Mouse (Mus musculus) stomach, postnatal 0 days (tissue): ENCODE results near the gene Exosc2. TPM values are rescaled to one million over a fixed set of nuclear protein-coding genes. Genes with fewer than 3 reads are reported as not detected.

Source experiments
- ATAC-seq: fragments of 200-750 bp; cut with Nextera tagmentation; 2 replicates; pipeline ENCODE4 v1.8.0; 2017; ENCODE audit not compliant: low FRiP score, low TSS enrichment
- DNase-seq: peaks from one replicate; pipeline ENCODE4 v3.0.0-alpha.2; 2016; ENCODE audit warnings: low spot score
- H3K27ac ChIP-seq: fragments of 300-500 bp; sonication (generic); replicated peaks from 2 replicates; pipeline ENCODE4 v1.5.1; 2014; ENCODE audit warnings: mild to moderate bottlenecking, control low read depth
- H3K27me3 ChIP-seq: fragments of 300-500 bp; sonication (generic); 2 replicates; pipeline ENCODE4 v1.6.1; 2014; ENCODE audit warnings: low read length; ENCODE audit not compliant: control insufficient read depth, insufficient read depth
- H3K36me3 ChIP-seq: fragments of 300-500 bp; sonication (generic); 2 replicates; pipeline ENCODE4 v1.6.1; 2014; ENCODE audit warnings: low read length, mixed read lengths; ENCODE audit not compliant: control insufficient read depth, insufficient read depth
- H3K4me1 ChIP-seq: fragments of 300-500 bp; sonication (generic); replicated peaks from 2 replicates; pipeline ENCODE4 v1.6.1; 2014; ENCODE audit warnings: antibody characterized with exemption; ENCODE audit not compliant: control insufficient read depth, insufficient read depth
- H3K4me2 ChIP-seq: fragments of 300-500 bp; sonication (generic); replicated peaks from 2 replicates; pipeline ENCODE4 v1.6.1; 2014; ENCODE audit warnings: low read depth, mild to moderate bottlenecking, control low read depth, moderate library complexity
- H3K4me3 ChIP-seq: fragments of 300-500 bp; sonication (generic); 2 replicates; pipeline ENCODE4 v1.5.1; 2014; ENCODE audit warnings: low read depth, low read length, control low read depth
- H3K9ac ChIP-seq: fragments of 300-500 bp; sonication (generic); 2 replicates; pipeline ENCODE4 v1.6.1; 2014; ENCODE audit warnings: mild to moderate bottlenecking, low read length, control low read depth, mixed read lengths
- H3K9me3 ChIP-seq: fragments of 300-500 bp; sonication (generic); 2 replicates; pipeline ENCODE4 v1.6.1; 2016; ENCODE audit warnings: low read length; ENCODE audit not compliant: control insufficient read depth
- CTCF ChIP-seq: IDR thresholded peaks from 2 replicates; pipeline ENCODE4 v1.5.1; 2016; ENCODE audit warnings: antibody characterized with exemption, low read depth, mild to moderate bottlenecking, moderate library complexity
- EP300 ChIP-seq: optimal IDR thresholded peaks from 2 replicates; pipeline ENCODE3; 2016; ENCODE audit warnings: antibody characterized with exemption
- WGBS: fragments of 180-500 bp; shearing (Covaris S2); extraction: QIAGEN DNeasy Blood & Tissue Kit; methylation state at CpG from one replicate; pipeline ENCODE4 v1.1.7; 2014; 5-methylcytosine and 5-hydroxymethylcytosine counted together
- polyA plus RNA-seq: library from polyadenylated mRNA; unstranded; fragments of >200 nt; fragmentation: Nextera tagmentation; extraction: Ambion mirVana; gene quantifications from 2 replicates; pipeline ENCODE4 v1.2.1, GENCODE M21; 2015

Exosc2 gene
- polyA plus RNA-seq, 1 experiment from 2014 or later, result 22.2 TPM

DNA sequence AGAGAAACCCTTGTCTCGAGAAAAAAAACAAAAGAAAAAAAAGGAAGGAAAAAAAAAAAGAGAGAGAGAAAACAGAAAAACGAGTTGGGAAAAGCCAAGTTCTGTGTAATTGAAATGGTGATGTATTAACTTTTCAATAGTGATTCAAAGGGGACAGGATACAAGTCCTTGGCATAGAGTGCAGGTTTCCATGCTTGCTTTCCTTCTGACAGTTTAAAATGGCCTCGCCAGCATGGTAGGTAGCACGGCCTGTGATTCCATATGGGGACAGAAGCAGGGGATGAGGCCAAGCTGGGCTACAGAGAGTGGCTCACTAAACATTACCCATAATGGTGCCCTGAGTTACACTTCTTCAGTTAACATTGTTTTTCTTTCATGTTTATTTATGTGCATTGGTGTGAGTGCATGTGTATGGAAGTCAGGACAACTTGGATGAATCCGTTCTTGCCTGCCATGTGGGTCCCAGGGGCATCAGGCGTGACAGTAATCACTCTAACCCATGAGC, 11.3 kb downstream of the Exosc2 start:
- ATAC-seq (no peak), DNase-seq (no peak)
- H3K27me3 ChIP-seq, result no peaks in the 10 kb centered on the region
- no peak overlapping the region for H3K4me2 ChIP-seq
- 85% methylated on average over 6 of the region's 6 CpGs for WGBS
- H3K4me3 ChIP-seq, result no peak overlapping the region
- H3K9ac ChIP-seq, result no peak overlapping the region
- no peaks in the 10 kb centered on the region for H3K4me1 ChIP-seq
- H3K27ac ChIP-seq, result no peak overlapping the region
- TF ChIP-seq CTCF, result no peak
- TF ChIP-seq EP300, result no peak
- no peaks in the 10 kb centered on the region for H3K9me3 ChIP-seq
- H3K36me3 ChIP-seq, result peaks cover 9% of the 10 kb centered on the region; the same call in 1 of the 2 replicates

DNA sequence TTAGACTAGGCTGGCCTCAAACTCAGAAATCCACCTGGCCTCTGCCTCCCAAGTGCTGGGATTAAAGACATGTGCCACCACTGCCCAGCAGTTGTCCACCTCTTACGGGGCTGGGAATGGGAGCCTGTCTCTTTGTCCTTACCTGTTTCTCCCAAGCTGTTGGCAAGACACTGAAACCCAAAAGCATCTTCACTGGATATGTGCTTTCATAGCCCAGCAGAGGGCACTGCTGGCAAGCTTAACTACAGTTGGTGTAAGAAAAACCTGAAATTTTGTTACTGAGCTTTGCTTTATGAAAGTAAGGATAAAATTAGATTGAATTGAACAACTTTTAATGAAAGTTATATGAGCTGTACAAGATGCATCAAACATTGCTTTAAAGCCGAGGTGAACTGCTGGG, 13.2 kb downstream of the Exosc2 start:
- WGBS, result 26% methylated on average over 2 of the region's 2 CpGs
- TF ChIP-seq CTCF (peak; percentile 90), EP300 (no peak)
- ATAC-seq (no peak), DNase-seq (peak; percentile 62)
- H3K9me3 ChIP-seq, result no peaks in the 10 kb centered on the region
- no peak overlapping the region for H3K4me3 ChIP-seq
- H3K9ac ChIP-seq, result no peak overlapping the region
- no peaks in the 10 kb centered on the region for H3K4me1 ChIP-seq
- H3K4me2 ChIP-seq, result no peak overlapping the region
- no peaks in the 10 kb centered on the region for H3K27me3 ChIP-seq
- H3K36me3 ChIP-seq, result peaks cover 7% of the 10 kb centered on the region; the same call in 1 of the 2 replicates
- H3K27ac ChIP-seq, result no peak overlapping the region

DNA sequence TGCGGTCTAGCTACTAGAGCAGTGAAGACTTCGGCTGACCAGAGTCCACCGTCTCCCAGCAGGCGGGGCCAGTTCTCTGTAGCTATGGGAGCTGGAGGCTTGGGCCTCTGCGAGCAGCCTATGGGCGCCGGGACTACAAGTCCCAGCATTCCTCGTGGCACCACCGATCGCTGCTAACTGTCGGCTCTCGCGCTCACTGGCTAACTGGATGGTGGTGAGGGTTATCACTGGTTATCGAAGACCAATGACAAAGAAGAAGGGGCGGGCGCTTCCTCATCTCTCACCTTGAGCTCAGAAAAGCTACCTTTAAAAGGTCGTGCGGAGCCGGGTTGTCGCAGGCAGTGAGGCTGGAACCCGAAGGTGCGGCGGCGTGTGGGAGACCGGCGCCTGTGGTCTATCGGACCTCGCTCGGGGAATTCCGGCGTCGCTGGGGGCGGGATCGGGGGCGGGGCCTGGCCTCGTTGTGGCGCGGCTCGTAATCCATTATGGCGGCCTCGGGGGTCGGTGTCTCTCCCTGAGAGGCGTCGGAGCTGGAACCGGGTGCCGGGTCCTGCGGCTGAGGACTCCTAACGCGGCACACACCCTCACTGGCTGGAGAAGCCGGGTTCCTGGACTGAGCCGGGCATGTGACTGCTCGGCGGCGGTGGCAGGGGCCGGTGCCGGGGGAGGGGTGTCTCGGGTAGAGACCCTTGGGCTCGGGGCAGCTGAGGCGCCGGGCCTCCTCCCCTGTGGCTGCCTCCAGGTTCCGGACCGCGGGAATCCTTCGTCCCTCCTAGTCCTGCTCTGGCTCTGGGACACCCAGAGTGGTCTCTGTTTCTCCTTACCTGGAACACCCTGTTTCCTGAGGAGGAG, 17.8 kb downstream of the Exosc2 start, which contains the start of gene Abl1:
Abl1 (plus strand) TSS at position 303 of the 852 bp plus-strand sequence.
- under 1% methylated on average over 51 of the region's 64 CpGs for WGBS
- peak; percentile 100 for ATAC-seq

DNA sequence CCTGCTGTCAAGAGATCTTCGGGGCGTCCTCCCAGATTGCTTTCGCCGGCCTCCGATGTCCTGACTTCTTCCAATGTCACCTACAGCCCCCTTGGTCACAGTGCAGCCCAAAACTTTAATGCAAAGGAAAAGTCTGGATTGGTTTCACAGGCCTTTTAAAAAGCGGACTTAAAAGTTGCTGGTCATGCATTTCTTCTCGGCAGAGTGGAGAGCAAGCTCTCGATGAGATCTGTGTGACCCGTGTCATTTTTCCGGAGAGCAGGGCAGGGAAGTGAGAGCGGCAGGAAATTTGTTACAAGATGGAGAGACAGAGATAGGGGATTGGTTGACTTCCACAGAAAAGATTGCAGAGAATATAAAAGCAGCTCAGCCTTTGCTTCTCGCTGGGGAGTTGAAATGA, 18.5 kb downstream of the Exosc2 start:
- Histone ChIP-seq H3K9me3 (no peaks in the 10 kb centered on the region), H3K9ac (peak overlapping the region; percentile 96), H3K4me1 (peaks cover 3% of the 10 kb centered on the region; the same call in 1 of the 2 replicates), H3K4me3 (peak overlapping the region; percentile 100), H3K27ac (peak overlapping the region; percentile 97), H3K4me2 (peak overlapping the region; percentile 85), H3K36me3 (no peaks in the 10 kb centered on the region), H3K27me3 (no peaks in the 10 kb centered on the region)
- TF ChIP-seq EP300, result no peak
- no peak for TF ChIP-seq CTCF
- ATAC-seq, result no peak
- peak; percentile 33 for DNase-seq
- 0% methylated on average over 12 of the region's 12 CpGs for WGBS

More for the DNA sequence above, 17.8 kb downstream of the Exosc2 start, which contains the start of gene Abl1:
- Histone ChIP-seq H3K9ac (peak within 1 kb of the TSS; percentile 96), H3K4me3 (peak within 1 kb of the TSS; percentile 100), H3K27ac (peak within 1 kb of the TSS; percentile 97), H3K4me2 (peak within 1 kb of the TSS; percentile 85), H3K36me3 (no peaks in the 10 kb centered on the region), H3K9me3 (no peaks in the 10 kb centered on the region), H3K4me1 (peaks cover 3% of the 10 kb centered on the region; the same call in 1 of the 2 replicates), H3K27me3 (no peaks in the 10 kb centered on the region)
- DNase-seq, result peak; percentile 95
- no peak for TF ChIP-seq EP300
- peak; percentile 70 for TF ChIP-seq CTCF

DNA sequence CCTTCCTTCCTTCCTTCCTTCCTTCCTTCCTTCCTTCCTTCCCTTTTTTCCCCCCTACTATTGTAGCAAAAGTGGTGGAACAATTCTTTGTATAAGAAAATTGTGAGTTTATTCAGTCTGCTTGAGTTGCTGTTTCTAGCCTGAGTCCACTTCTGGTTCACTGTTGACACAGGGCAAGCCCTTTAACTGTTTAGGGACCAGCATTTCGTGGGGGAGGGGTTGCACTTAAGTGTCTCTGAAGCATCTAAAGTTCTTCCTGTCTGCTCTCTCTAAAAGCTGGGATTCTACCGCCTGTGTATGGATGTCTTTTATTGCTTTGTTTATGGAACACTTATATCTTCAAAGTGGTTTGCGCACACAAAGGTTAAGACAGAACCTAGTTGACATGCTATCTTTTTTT, 19.5 kb downstream of the Exosc2 start:
- 30% methylated on average over 3 of the region's 3 CpGs for WGBS
- TF ChIP-seq CTCF, result no peak
- no peak for TF ChIP-seq EP300
- DNase-seq (peak; percentile 38), ATAC-seq (no peak)
- Histone ChIP-seq H3K9me3 (no peaks in the 10 kb centered on the region), H3K27me3 (no peaks in the 10 kb centered on the region), H3K4me1 (peaks cover 3% of the 10 kb centered on the region; the same call in 1 of the 2 replicates), H3K4me3 (peak overlapping the region; percentile 100), H3K4me2 (peak overlapping the region; percentile 85), H3K9ac (0 out of 2 replicates have a peak overlapping the region, but pooled peaks have one; percentile 28), H3K36me3 (no peaks in the 10 kb centered on the region), H3K27ac (no peak overlapping the region)

DNA sequence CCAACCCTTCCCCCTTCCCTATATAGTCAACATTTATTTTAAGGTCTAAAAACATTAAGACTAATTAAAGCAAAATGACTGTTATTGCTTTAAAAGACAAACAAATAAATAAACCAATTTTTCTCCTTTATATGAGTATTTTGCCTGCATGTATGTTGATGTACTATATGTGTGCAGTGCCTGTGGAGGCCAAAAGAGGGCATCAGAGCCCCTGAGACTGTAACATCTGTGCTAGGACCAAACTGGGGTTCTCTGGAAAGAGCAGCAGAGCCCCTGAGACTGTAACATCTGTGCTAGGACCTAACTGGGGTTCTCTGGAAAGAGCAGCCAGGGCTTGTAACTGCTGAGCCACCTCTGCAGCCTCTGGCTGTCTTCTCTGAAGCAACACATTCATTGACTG, 27.7 kb downstream of the Exosc2 start:
- DNase-seq, result no peak
- Histone ChIP-seq H3K4me2 (no peak overlapping the region), H3K4me3 (no peak overlapping the region), H3K4me1 (no peaks in the 10 kb centered on the region), H3K9ac (no peak overlapping the region), H3K36me3 (0 out of 2 replicates have a peak, but pooled peaks cover 3% of the 10 kb centered on the region), H3K27ac (no peak overlapping the region), H3K9me3 (no peaks in the 10 kb centered on the region), H3K27me3 (no peaks in the 10 kb centered on the region)
- no peak for TF ChIP-seq EP300
- peak; percentile 66 for TF ChIP-seq CTCF
- ATAC-seq, result no peak
